Mouse (Mus musculus): ENCODE data around the gene Hist2h2ab.

The Hist2h2ab gene

DNA sequence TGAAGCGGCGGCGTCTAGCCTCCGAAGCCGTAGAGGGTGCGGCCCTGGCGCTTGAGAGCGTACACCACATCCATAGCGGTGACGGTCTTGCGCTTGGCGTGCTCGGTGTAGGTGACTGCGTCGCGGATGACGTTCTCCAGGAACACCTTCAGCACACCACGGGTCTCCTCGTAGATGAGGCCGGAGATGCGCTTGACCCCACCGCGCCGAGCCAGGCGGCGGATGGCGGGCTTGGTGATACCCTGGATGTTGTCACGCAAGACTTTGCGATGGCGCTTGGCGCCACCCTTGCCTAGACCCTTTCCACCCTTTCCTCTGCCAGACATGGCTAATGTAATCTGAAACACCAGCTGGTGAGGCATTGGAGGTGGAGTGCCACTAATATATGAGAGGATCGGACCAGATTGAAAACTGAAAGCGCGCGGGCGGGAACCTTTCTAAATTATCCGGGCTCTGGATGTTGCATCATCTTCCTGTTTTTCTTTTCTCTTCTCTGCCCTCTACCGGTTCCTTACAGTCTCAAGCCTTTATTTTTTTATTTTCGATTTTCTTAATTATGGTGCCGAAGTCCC, 43.4 kb downstream of the Hist2h2ab start, which contains the start of gene Hist2h4:
Gene Hist2h4 (minus strand): TSS at position 333 of the 572 bp plus-strand sequence.
- no peak; the same call in 1 of the 2 replicates for TF ChIP-seq GATA4 (IDR thresholded peaks at IDR 0.05; ENCODE audit: insufficient replicate concordance, low read length)

DNA sequence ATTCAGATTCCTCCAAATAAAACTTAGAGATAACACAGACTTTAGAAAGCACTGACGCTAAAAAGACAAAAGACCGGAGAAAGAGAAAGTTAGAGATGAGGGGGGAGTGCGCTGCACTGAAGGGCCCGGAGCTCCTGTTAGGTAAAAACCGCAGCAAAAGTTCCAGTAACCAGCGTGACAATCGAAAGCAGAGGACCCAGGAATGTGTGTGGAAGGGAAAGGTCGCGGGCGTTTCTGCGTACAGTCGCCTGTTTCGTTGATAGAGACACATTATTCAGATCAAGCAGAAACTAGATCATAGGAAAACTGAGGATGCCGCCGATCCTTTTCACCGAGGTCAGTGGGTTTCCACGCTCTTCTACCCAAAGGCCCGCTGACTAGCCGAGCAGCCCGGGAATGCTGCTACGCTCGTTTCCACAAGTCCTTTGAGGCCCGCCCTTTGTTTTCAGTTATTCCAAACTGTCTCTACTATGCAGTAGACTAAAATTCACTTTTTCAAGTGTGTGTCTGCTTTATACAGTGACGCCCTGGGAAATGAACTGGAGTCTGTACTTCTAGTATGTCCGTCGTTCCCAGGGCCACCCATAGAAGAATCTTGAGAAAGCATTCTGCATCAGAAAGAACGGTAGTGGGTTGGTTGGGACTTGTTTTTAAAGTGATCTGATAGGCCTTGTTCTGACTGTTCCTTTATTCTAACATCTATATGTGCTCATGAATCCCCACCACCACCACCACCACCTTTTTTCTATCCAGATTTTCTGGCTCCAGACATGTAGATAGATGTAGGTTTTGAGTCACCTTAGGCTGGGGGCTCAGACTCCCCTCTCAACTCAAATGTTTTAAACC, 44.1 kb downstream of the Hist2h2ab start:
- no peak for TF ChIP-seq GATA4 (IDR thresholded peaks at IDR 0.05; ENCODE audit: insufficient replicate concordance, low read length)

DNA sequence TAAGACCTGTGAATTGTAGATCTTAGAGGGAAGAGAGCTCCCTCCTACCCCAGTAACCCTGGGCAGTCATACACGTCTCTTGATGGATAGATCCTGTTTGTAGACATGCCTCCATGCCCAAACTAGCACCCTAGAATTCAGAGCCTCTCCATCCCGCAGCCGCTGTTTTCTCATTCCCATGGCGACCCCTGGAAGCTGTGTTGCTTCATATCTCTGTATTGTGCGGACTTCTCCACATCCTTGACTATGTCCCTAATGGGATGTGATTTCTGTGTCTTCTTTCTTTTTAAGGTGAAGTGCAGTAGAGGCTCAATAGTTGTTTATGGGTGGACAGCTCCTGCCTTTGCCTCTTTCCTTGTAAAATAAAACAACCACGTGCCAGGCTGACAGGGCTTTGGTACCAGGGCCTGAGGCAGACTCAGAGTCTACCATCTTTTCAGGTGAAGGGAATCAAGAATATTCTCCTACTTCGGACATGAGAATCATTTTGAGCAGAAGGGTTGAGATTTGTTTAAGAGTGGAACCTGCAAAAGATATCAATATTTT, 44.8 kb downstream of the Hist2h2ab start:
- TF ChIP-seq GATA4 (IDR thresholded peaks at IDR 0.05; ENCODE audit: insufficient replicate concordance, low read length): no peak

DNA sequence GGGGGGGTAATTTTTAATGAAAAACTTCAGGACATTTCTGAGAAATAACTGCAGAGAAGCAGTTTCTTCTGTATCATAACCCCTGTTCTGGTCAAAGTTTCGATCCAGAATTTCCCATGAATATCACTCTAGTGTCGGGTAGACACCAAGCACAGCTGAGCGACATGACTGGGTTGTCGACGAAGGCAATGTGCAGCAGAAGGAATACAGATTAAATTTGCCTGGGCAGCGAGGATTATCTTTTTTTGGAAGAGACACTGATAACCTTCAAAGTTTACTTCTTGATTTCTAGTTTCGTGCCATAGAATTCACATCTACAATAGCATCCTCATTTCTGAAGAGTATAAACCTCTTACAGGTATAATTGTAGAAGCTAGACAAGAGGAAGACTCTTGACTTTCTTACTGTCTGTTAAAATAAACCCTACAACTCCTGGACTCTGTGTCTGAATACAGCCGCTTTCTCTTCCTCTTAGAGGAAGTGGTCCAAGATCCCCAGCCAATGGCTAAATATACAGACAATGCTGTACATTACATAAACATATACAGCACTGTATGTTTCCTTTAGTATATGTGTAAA, 46.6 kb downstream of the Hist2h2ab start:
- TF ChIP-seq GATA4 (IDR thresholded peaks at IDR 0.05; ENCODE audit: insufficient replicate concordance, low read length): no peak

DNA sequence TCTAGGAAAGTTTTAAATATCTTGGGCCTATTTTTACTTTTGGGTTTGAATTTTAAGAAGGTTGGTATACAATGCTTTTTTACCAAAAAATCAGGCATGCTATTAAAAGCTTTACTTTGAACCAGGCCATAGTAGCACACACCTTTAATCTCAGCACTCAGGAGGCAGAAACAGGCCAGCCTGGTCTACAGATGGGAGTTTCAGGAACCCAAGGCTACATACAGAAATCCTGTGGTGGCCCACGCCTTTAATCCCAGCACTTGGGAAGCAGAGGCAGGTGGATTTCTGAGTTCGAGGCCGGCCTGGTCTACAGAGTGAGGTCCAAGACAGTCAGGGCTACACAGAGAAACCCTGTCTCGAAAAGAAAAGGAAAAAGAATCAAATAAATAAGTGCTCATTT, 47.9 kb downstream of the Hist2h2ab start:
- no peak for TF ChIP-seq GATA4 (IDR thresholded peaks at IDR 0.05; ENCODE audit: insufficient replicate concordance, low read length)

DNA sequence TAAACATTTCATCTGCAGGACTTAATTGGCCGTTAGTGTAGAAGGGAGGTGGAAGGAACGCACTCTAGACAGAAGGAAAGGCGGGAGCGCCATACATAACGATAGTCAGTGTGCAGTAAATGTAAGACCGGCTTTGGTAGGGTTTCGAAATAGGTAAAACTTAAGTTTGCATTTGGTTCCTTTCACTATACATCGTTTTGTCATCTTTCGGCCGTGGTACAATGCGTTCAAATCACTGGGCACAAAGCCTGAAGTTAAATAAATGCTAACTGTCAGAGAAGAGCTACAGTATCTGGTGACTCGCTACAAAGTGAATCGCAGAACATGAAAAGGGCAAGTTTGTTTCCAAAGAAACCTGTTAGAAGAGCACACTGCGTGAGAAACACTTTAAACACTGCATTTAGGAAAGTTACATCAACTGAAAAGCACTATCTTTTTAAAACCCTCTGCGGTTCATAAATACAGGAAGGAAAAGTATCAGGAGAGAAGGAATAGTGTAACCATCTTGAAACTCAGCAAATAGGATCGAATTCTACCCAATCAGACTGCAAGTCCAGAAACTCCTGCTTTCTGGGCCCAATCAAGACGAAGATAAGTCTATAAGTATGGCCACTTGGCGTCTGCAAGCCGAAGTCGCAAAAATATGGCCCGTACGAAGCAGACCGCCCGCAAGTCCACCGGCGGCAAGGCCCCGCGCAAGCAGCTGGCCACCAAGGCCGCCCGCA, 48.5 kb downstream of the Hist2h2ab start, which contains the start of gene Hist2h3b:
Gene Hist2h3b (plus strand): TSS at position 604 of the 725 bp plus-strand sequence.
- TF ChIP-seq GATA4 (IDR thresholded peaks at IDR 0.05; ENCODE audit: insufficient replicate concordance, low read length): no peak
